Mouse (Mus musculus): Measurements from ENCODE around the gene Olfr1389. TPM values are rescaled to one million over a fixed set of nuclear protein-coding genes. Genes with fewer than 3 reads are reported as not detected.
"Not testable (repeated sequence)": the region's sequence is repeated elsewhere in the genome, so short reads cannot be mapped to it uniquely, and the experiment has no call there.

Gene Olfr1389
- total RNA-seq (2021) (not detected), polyA plus RNA-seq (2012; rRNA removed) (not detected in 2 replicates)
- long read RNA-seq: 0 reads

DNA sequence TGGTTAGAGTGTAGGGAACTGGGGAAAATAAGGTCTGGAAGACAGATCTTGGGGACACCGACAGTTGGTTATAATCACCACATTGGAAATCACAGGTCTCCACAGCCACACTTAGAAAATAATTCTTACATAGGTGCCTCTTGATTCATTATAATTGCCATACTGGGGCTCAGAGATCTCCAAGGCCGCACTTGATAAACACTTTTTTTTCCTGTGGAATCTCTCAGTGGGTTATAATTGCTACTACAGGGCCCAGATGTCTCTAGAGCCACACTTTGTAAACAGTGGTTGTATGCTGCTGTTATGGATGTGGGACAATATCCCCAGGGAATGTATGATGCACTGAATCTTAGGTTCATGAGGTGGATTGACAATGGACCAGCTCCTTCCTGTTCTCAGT is at the start of gene Olfr1389:
Olfr1389 (plus strand) TSS at position 301 of the 400 bp plus-strand sequence.
- 70% methylated on average over 2 of the region's 2 CpGs for WGBS
- Histone ChIP-seq H3K4me3 (no peak within 1 kb of the TSS), H3K79me2 (replicated peaks; ENCODE audit: control insufficient read depth, insufficient read depth, low read length) (no peaks in the 10 kb centered on the region), H3K27ac (no peak within 1 kb of the TSS), H3K9ac (ENCODE audit: low read depth, low read length) (no peak within 1 kb of the TSS), H3K36me3 (ENCODE audit: control insufficient read depth, insufficient read depth, low read length) (no peaks in the 10 kb centered on the region), H3K27me3 (ENCODE audit: control insufficient read depth, insufficient read depth, low read length) (no peaks in the 10 kb centered on the region), H3K4me1 (ENCODE audit: control insufficient read depth, insufficient read depth, low read length) (no peaks in the 10 kb centered on the region)
- intact Hi-C loops (cut with DNase I): no loop called here
- no peak for TF ChIP-seq POLR2A (IDR thresholded peaks at IDR 0.05; ENCODE audit: insufficient read depth, low read depth, low read length)
- DNase-seq: no peak

DNA sequence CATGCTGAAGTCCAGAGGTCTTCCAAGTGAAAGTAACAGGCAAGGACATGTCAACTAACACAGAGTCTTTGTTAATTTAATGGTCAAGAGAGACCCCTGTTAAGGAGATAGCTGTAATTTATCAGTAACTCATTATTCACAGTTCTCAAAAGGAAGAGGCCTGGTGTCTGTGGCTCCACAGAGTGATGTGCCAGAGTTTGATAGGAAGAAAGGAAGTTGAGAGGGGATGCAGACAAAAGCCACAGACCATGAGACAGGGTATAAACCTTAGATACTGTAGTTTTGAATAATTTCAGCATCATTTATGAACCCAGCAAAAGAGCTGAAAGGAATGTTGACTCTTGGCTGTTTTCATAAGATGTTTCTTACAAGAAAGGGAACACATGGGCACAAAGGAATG is 39.7 kb upstream of the Olfr1389 start:
- Histone ChIP-seq H3K27me3 (ENCODE audit: control insufficient read depth, insufficient read depth, low read length) (no peaks in the 10 kb centered on the region), H3K27ac (no peak overlapping the region), H3K4me1 (ENCODE audit: control insufficient read depth, insufficient read depth, low read length) (no peaks in the 10 kb centered on the region), H3K4me3 (no peak overlapping the region), H3K9ac (ENCODE audit: low read depth, low read length) (no peak overlapping the region), H3K79me2 (replicated peaks; ENCODE audit: control insufficient read depth, insufficient read depth, low read length) (no peaks in the 10 kb centered on the region), H3K36me3 (ENCODE audit: control insufficient read depth, insufficient read depth, low read length) (no peaks in the 10 kb centered on the region)
- intact Hi-C loops (cut with DNase I): loop anchor here (5.0 kb wide), 1 partner anchor 46 kb away; the partner anchor contains the start of gene Olfr1390
- no peak for DNase-seq
- no peak for TF ChIP-seq EP300 (IDR thresholded peaks at IDR 0.05; ENCODE audit: insufficient read depth, low read depth, low read length)
- TF ChIP-seq CTCF (IDR thresholded peaks at IDR 0.05): no peak
- TF ChIP-seq POLR2A (IDR thresholded peaks at IDR 0.05; ENCODE audit: insufficient read depth, low read depth, low read length): no peak

- intact Hi-C loops (cut with DNase I); H3K4me1 ChIP-seq (ENCODE audit: control insufficient read depth, insufficient read depth, low read length): not testable (repeated sequence)
Measured at GRCm38 (mm10) chr11:49386118-49386517, 36.7 kb upstream of the Olfr1389 start.

DNA sequence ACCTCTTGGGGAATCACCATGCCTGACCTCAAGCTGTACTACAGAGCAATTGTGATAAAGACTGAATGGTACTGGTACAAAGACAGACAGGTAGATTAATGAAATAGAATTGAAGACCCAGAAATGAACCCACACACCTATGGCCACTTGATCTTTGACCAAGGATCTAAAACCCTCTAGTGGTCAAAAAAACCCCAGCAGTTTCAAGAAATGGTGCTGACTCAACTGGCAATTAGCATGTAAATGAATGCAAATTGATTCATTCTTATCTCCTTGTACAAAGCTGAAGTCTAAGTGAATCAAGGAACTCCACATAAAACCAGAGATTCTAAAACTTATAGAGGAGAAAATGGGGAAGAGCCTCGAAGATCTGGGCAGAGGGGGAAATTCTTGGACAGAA is 30.2 kb upstream of the Olfr1389 start:
- H3K9ac ChIP-seq (ENCODE audit: low read depth, low read length); DNase-seq; H3K36me3 ChIP-seq (ENCODE audit: control insufficient read depth, insufficient read depth, low read length); H3K4me1 ChIP-seq (ENCODE audit: control insufficient read depth, insufficient read depth, low read length); H3K27me3 ChIP-seq (ENCODE audit: control insufficient read depth, insufficient read depth, low read length); H3K4me3 ChIP-seq; intact Hi-C loops (cut with DNase I); H3K27ac ChIP-seq; H3K79me2 ChIP-seq (replicated peaks; ENCODE audit: control insufficient read depth, insufficient read depth, low read length): not testable (repeated sequence)
- WGBS: 70% methylated on average over 1 of the region's 1 CpGs

More at GRCm38 (mm10) chr11:49386118-49386517, 36.7 kb upstream of the Olfr1389 start:
- not testable (repeated sequence) for H3K9ac ChIP-seq (ENCODE audit: low read depth, low read length); H3K27me3 ChIP-seq (ENCODE audit: control insufficient read depth, insufficient read depth, low read length); DNase-seq; H3K36me3 ChIP-seq (ENCODE audit: control insufficient read depth, insufficient read depth, low read length); H3K79me2 ChIP-seq (replicated peaks; ENCODE audit: control insufficient read depth, insufficient read depth, low read length); H3K27ac ChIP-seq; H3K4me3 ChIP-seq
- WGBS: 88% methylated on average over 7 of the region's 7 CpGs

DNA sequence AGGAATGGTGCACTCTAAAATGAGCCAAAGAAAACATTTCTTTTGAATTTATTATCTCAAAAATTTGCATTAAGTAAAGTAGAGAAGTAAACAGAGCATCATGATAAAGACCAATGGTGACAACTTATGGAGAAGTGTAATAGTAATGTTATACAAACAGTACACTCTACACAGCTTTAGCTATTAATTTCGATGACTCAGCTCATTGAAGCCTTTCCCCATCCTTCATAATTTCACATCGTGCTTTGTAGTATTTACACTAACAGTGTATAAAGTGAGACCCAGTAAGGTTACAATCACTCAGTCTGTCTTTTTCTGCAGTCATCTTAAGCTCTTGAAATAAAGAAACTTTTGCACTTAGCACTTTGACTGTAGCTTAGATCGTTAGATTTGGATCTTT is 16.1 kb upstream of the Olfr1389 start:
- no peak overlapping the region for H3K27ac ChIP-seq
- intact Hi-C loops (cut with DNase I): no loop called here
- DNase-seq: no peak
- no peak for TF ChIP-seq POLR2A (IDR thresholded peaks at IDR 0.05; ENCODE audit: insufficient read depth, low read depth, low read length)
- no peak for TF ChIP-seq CTCF (IDR thresholded peaks at IDR 0.05)
- TF ChIP-seq EP300 (IDR thresholded peaks at IDR 0.05; ENCODE audit: insufficient read depth, low read depth, low read length): no peak
- no peak overlapping the region for H3K9ac ChIP-seq (ENCODE audit: low read depth, low read length)
- no peaks in the 10 kb centered on the region for H3K36me3 ChIP-seq (ENCODE audit: control insufficient read depth, insufficient read depth, low read length)
- WGBS: 72% methylated on average over 3 of the region's 3 CpGs
- H3K4me3 ChIP-seq: no peak overlapping the region
- H3K4me1 ChIP-seq (ENCODE audit: control insufficient read depth, insufficient read depth, low read length): no peaks in the 10 kb centered on the region
- no peaks in the 10 kb centered on the region for H3K79me2 ChIP-seq (replicated peaks; ENCODE audit: control insufficient read depth, insufficient read depth, low read length)
- no peaks in the 10 kb centered on the region for H3K27me3 ChIP-seq (ENCODE audit: control insufficient read depth, insufficient read depth, low read length)

GRCm38 (mm10) chr11:49410540-49410939 is 12.3 kb upstream of the Olfr1389 start:
- no peak overlapping the region for H3K4me3 ChIP-seq
- H3K9ac ChIP-seq (ENCODE audit: low read depth, low read length): no peak overlapping the region
- DNase-seq: no peak
- no peaks in the 10 kb centered on the region for H3K36me3 ChIP-seq (ENCODE audit: control insufficient read depth, insufficient read depth, low read length)
- H3K27me3 ChIP-seq (ENCODE audit: control insufficient read depth, insufficient read depth, low read length): no peaks in the 10 kb centered on the region
- 28% methylated on average over 1 of the region's 1 CpGs for WGBS
- intact Hi-C loops (cut with DNase I): no loop called here
- no peak overlapping the region for H3K27ac ChIP-seq
- no peak for TF ChIP-seq POLR2A (IDR thresholded peaks at IDR 0.05; ENCODE audit: insufficient read depth, low read depth, low read length)
- TF ChIP-seq EP300 (IDR thresholded peaks at IDR 0.05; ENCODE audit: insufficient read depth, low read depth, low read length): no peak
- TF ChIP-seq CTCF (IDR thresholded peaks at IDR 0.05): peak; percentile 76
- no peaks in the 10 kb centered on the region for H3K4me1 ChIP-seq (ENCODE audit: control insufficient read depth, insufficient read depth, low read length)
- no peaks in the 10 kb centered on the region for H3K79me2 ChIP-seq (replicated peaks; ENCODE audit: control insufficient read depth, insufficient read depth, low read length)

All from heart, adult 2 months (tissue).